Mouse (Mus musculus): ENCODE results near the gene Pttg1.

Pttg1 gene

GRCm38 (mm10) chr11:43371807-43372206, 54.2 kb downstream of the Pttg1 start:
- no peak for DNase-seq
